ENCODE assay signal across 8 mouse cellular contexts in the genomic region with DNA sequence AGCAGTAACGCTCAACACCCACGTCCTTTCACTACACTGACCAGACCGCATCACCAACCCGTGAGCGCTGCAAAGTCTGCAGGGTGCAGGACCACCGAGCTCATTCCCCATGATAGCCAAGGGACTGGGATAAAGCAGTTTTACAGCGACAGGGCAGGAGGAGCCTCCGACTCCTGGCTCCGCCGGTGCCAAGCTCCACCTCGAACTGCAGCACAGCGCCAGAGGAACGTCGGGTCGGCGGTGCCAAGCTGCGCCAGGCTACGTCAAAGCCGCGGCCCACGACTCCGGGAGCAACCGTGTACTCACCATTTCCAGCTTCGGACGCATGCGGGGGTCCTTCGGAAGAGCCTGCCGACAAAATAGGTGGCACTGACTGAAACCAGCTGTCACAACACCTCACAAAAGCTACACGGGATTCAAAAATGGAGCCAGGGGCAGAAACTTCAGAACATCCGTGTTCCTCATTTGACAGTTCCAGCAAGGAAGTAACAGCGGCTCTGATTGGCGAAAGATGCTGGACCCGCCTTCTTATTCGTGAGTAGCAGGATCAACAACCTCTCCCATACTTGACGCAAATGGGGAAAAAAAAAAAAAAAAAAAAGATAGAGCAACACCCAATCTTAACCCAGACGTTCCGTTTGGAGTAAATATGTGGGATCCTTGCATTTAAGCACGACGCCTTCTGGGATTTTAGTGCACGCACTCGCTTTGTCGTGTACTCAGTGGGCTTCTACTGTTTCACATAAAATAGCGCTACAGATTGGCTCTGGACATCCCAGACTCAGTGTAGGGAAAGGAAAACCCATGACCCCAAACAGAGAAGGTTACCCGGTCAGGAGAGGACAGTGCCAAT. TPM values are rescaled to one million over a fixed set of nuclear protein-coding genes. Genes with fewer than 3 reads are reported as not detected.
A peak's percentile ranks its signal among the peaks of the same experiment; 100 is the strongest.
DNase-seq lines count a peak whose midpoint lies in the region; ATAC-seq and TF ChIP-seq lines count a peak whose summit lies in the region.

Gene Zfp101 (minus strand): TSS at position 460 of the 853 bp plus-strand sequence.

- no peaks in the 10 kb centered on the region; a peak in 2 of 4 replicates for H3K27me3 ChIP-seq in MEL (ENCODE audit: control insufficient read depth in 1 of 2, insufficient read depth in 2 of 2, low read length in 2 of 2)
- no peaks in the 10 kb centered on the region for H3K27me3 ChIP-seq in cerebellum, adult 2 months (ENCODE audit: control insufficient read depth, insufficient read depth, low read length)
- H3K27me3 ChIP-seq in forebrain, postnatal 0 days (ENCODE audit: insufficient read depth, low read length) = no peaks in the 10 kb centered on the region
- H3K27me3 ChIP-seq in lung, embryonic 15.5 days = no peaks in the 10 kb centered on the region

- no peak for TF ChIP-seq RAD21 in MEL (IDR thresholded peaks at IDR 0.05; ENCODE audit: low read depth, low read length)

- H3K27ac ChIP-seq in MEL (ENCODE audit: control insufficient read depth, low read depth, low read length) = peak within 1 kb of the TSS; percentile 68
- peak within 1 kb of the TSS; percentile 82 for H3K27ac ChIP-seq in cerebellum, adult 2 months (ENCODE audit: insufficient read depth, low read length)
- peak within 1 kb of the TSS; percentile 84 for H3K27ac ChIP-seq in forebrain, postnatal 0 days (ENCODE audit: low read depth, low read length)
- peak within 1 kb of the TSS; percentile 82 for H3K27ac ChIP-seq in lung, embryonic 15.5 days

- H3K4me3 ChIP-seq in MEL (ENCODE audit: control insufficient read depth in 1 of 2, insufficient read depth in 1 of 2, low read depth in 2 of 2, low read length in 2 of 2) = peak within 1 kb of the TSS; percentile 77 to 85
- H3K4me3 ChIP-seq in cerebellum, adult 2 months (replicated peaks; ENCODE audit: insufficient read depth, low read depth, low read length) = peak within 1 kb of the TSS; percentile 83
- H3K4me3 ChIP-seq in forebrain, postnatal 0 days (ENCODE audit: low read depth, low read length) = peak within 1 kb of the TSS; percentile 83
- peak within 1 kb of the TSS; percentile 92 for H3K4me3 ChIP-seq in lung, embryonic 15.5 days

- TF ChIP-seq CTCF in MEL (IDR thresholded peaks at IDR 0.05 in 2 of 3, conservative IDR thresholded peaks at IDR 0.05 in 1 of 3; ENCODE audit: control insufficient read depth in 1 of 3, insufficient read depth in 1 of 3, low read depth in 2 of 3, low read length in 3 of 3, poor library complexity in 1 of 3, severe bottlenecking in 1 of 3) = no peak
- TF ChIP-seq CTCF in cerebellum, adult 2 months (IDR thresholded peaks at IDR 0.05; ENCODE audit: borderline replicate concordance, insufficient read depth, low read depth, low read length) = no peak
- no peak; the same call in 1 of the 2 replicates for TF ChIP-seq CTCF in forebrain, postnatal 0 days (IDR thresholded peaks at IDR 0.05; ENCODE audit: low read depth)

- no peaks in the 10 kb centered on the region for H3K9me3 ChIP-seq in MEL (replicated peaks; ENCODE audit: insufficient read depth, low read length)
- H3K9me3 ChIP-seq in forebrain, postnatal 0 days (ENCODE audit: low read length) = no peaks in the 10 kb centered on the region
- H3K9me3 ChIP-seq in lung, embryonic 15.5 days = no peaks in the 10 kb centered on the region

- peaks cover 0 to 6% of the 10 kb centered on the region in 2 experiments; a peak in 2 of 4 replicates for H3K36me3 ChIP-seq in MEL (ENCODE audit: control insufficient read depth in 1 of 2, insufficient read depth in 2 of 2, low read length in 2 of 2)
- H3K36me3 ChIP-seq in forebrain, postnatal 0 days (ENCODE audit: insufficient read depth) = no peaks in the 10 kb centered on the region
- H3K36me3 ChIP-seq in lung, embryonic 15.5 days = no peaks in the 10 kb centered on the region

- WGBS in cerebellum, adult 2 months = under 1% methylated on average over 44 of the region's 44 CpGs
- WGBS in forebrain, postnatal 0 days = 1% methylated on average over 44 of the region's 44 CpGs
- under 1% methylated on average over 44 of the region's 44 CpGs for WGBS in lung, embryonic 15.5 days

- ATAC-seq in forebrain, postnatal 0 days = peak; percentile 100
- peak; percentile 97 for ATAC-seq in lung, embryonic 15.5 days (ENCODE audit: borderline replicate concordance, extremely low read depth, low FRiP score, low TSS enrichment)

- H3K9ac ChIP-seq in MEL (ENCODE audit: control insufficient read depth, low read depth, low read length, poor library complexity, severe bottlenecking) = peak within 1 kb of the TSS; percentile 78
- H3K9ac ChIP-seq in forebrain, postnatal 0 days = peak within 1 kb of the TSS; percentile 69
- H3K9ac ChIP-seq in lung, embryonic 15.5 days = peak within 1 kb of the TSS; percentile 69

- peaks cover 30% of the 10 kb centered on the region for H3K79me2 ChIP-seq in MEL (ENCODE audit: control insufficient read depth, insufficient read depth, low read length, poor library complexity)

- H3K4me2 ChIP-seq in forebrain, postnatal 0 days (ENCODE audit: low read depth) = peak within 1 kb of the TSS; percentile 60
- peak within 1 kb of the TSS; percentile 71 for H3K4me2 ChIP-seq in lung, embryonic 15.5 days

- no peak for TF ChIP-seq EP300 in MEL (IDR thresholded peaks at IDR 0.05; ENCODE audit: low read depth in 1 of 2, low read length in 2 of 2)

- peak; percentile 57 to 84; a peak in 3 of 4 replicates for TF ChIP-seq POLR2A in MEL (IDR thresholded peaks at IDR 0.05; ENCODE audit: control insufficient read depth in 1 of 2, insufficient read depth in 1 of 2, low read depth in 1 of 2, low read length in 2 of 2, poor library complexity in 1 of 2)
- TF ChIP-seq POLR2A in cerebellum, adult 2 months (IDR thresholded peaks at IDR 0.05; ENCODE audit: borderline replicate concordance, insufficient read depth, low read length) = peak; percentile 42; the same call in 1 of the 2 replicates

- DNase-seq in MEL (ENCODE audit: low read depth, low spot score) = peak; percentile 97
- peak; percentile 90 to 94 for DNase-seq in cerebellum, adult 2 months
- DNase-seq in forebrain, postnatal 0 days = peak; percentile 96
- peak; percentile 90 for DNase-seq in heart, postnatal 4 days
- peak; percentile 90 to 94 for DNase-seq in layer of hippocampus, adult 8-10 months (ENCODE audit: low spot score in 2 of 2)
- peak; percentile 82 for DNase-seq in ovary, adult 18-20 months (ENCODE audit: low spot score)
- peak; percentile 92 for DNase-seq in thymus, postnatal 0 days (ENCODE audit: low spot score)

- peaks cover 0 to 9% of the 10 kb centered on the region in 2 experiments; a peak in 2 of 4 replicates for H3K4me1 ChIP-seq in MEL (ENCODE audit: control insufficient read depth in 1 of 2, insufficient read depth in 2 of 2, low read length in 2 of 2)
- H3K4me1 ChIP-seq in cerebellum, adult 2 months (ENCODE audit: control insufficient read depth, insufficient read depth, low read length) = no peaks in the 10 kb centered on the region
- peaks cover 6% of the 10 kb centered on the region; the same call in 1 of the 2 replicates for H3K4me1 ChIP-seq in forebrain, postnatal 0 days (ENCODE audit: insufficient read depth)
- peaks cover 11% of the 10 kb centered on the region for H3K4me1 ChIP-seq in lung, embryonic 15.5 days

TF ChIP-seq in MEL, 35 proteins besides CTCF, POLR2A, EP300 and RAD21 (continues in another document):
- TF ChIP-seq ETS1 (IDR thresholded peaks at IDR 0.05; ENCODE audit: low read depth, low read length) (peak; percentile 38; the same call in 1 of the 2 replicates), MAX (IDR thresholded peaks at IDR 0.05; ENCODE audit: low read length) (peak; percentile 56; the same call in 1 of the 2 replicates), GATA1 (IDR thresholded peaks at IDR 0.05; ENCODE audit: low read depth, low read length) (no peak), ZNF384 (IDR thresholded peaks at IDR 0.05; ENCODE audit: low read depth, low read length) (peak; percentile 100), TBP (IDR thresholded peaks at IDR 0.05; ENCODE audit: low read depth, low read length) (peak; percentile 78), MXI1 (IDR thresholded peaks at IDR 0.05; ENCODE audit: low read depth, low read length) (peak; percentile 86), ZMIZ1 (IDR thresholded peaks at IDR 0.05; ENCODE audit: low read depth, low read length) (peak; percentile 44; the same call in 1 of the 2 replicates), BHLHE40 (IDR thresholded peaks at IDR 0.05; ENCODE audit: borderline replicate concordance, low read depth, low read length) (no peak), NRF1 (IDR thresholded peaks at IDR 0.05; ENCODE audit: insufficient read depth, low read depth, low read length, poor library complexity, severe bottlenecking) (no peak), CHD1 (IDR thresholded peaks at IDR 0.05; ENCODE audit: low read depth, low read length) (no peak), JUND (IDR thresholded peaks at IDR 0.05; ENCODE audit: low read depth, low read length) (no peak), NELFE (IDR thresholded peaks at IDR 0.05; ENCODE audit: low read depth, low read length) (peak; percentile 86), E2F4 (IDR thresholded peaks at IDR 0.05; ENCODE audit: borderline replicate concordance, low read depth, low read length) (peak; percentile 73), RCOR1 (IDR thresholded peaks at IDR 0.05; ENCODE audit: low read depth, low read length) (no peak), USF2 (IDR thresholded peaks at IDR 0.05; ENCODE audit: borderline replicate concordance in 1 of 2, insufficient read depth in 1 of 2, low read depth in 1 of 2, low read length in 2 of 2) (no peak), ZKSCAN1 (IDR thresholded peaks at IDR 0.05; ENCODE audit: low read depth, low read length) (peak; percentile 76; the same call in 1 of the 2 replicates), TCF12 (IDR thresholded peaks at IDR 0.05; ENCODE audit: low read depth, low read length) (0 out of 2 replicates have a peak, but pooled peaks have one; percentile 36), UBTF (IDR thresholded peaks at IDR 0.05; ENCODE audit: borderline replicate concordance, insufficient read depth, low read depth, low read length) (no peak), CHD2 (IDR thresholded peaks at IDR 0.05; ENCODE audit: low read length) (peak; percentile 77; the same call in 1 of the 2 replicates), SMC3 (IDR thresholded peaks at IDR 0.05; ENCODE audit: low read depth, low read length) (no peak)

RNA-seq across cellular contexts. Expression of gene Zfp101, which starts in this region (rescaled TPM):
- 6.1 and 8.3 TPM in 2 replicates for total RNA-seq in MEL (2012; rRNA removed)
- polyA plus RNA-seq in MEL (2012; ENCODE audit: insufficient read depth in 1 of 2, insufficient read length in 2 of 2, low read depth in 1 of 2, low replicate concordance in 2 of 2, missing spikeins in 1 of 2) = 1 to 10 TPM in 1 of 2 experiments, not detected in 1; 7.6 TPM
- 12.7 and 13.1 TPM in 2 replicates for polyA plus RNA-seq in cerebellum, adult 2 months (2012; rRNA removed)
- 12.3 and 15.5 TPM in 2 replicates for total RNA-seq in forebrain, postnatal 0 days (2014; rRNA removed)
- 8.6 and 10.2 TPM in 2 replicates for polyA plus RNA-seq in forebrain, postnatal 0 days (2015; fragmentation: Nextera tagmentation; extraction: Ambion mirVana)
- 1 to 10 TPM; 7.2 to 9.7 TPM for total RNA-seq in heart, postnatal 4 days (2021)
- 10 to 100 TPM; 10.5 to 14.6 (median 12.3) TPM for total RNA-seq in layer of hippocampus, adult 8-10 months (2022)
- polyA plus RNA-seq in lung, embryonic 15.5 days (2015; fragmentation: Nextera tagmentation; extraction: Ambion mirVana) = 17.8 and 19.6 TPM in 2 replicates
- polyA plus RNA-seq in thymus, postnatal 0 days (2015; fragmentation: Nextera tagmentation; extraction: Ambion mirVana) = 17.9 and 22.5 TPM in 2 replicates

Comparison
In these comparisons a context has a peak if more than half of its experiments do, and no peak if none do; other contexts are left out.
1. Peak in every context shown above with its lines: DNase-seq, ATAC-seq, H3K4me3 ChIP-seq and H3K27ac ChIP-seq.